Mouse (Mus musculus) heart, adult 2 months (tissue): Measurements from ENCODE around the gene Polr2e. TPM values are rescaled to one million over a fixed set of nuclear protein-coding genes. Genes with fewer than 3 reads are reported as not detected.

Experiments
- DNase-seq, 2 experiments: peaks; one replicate each; pipeline ENCODE4 v3.0.0; 2021
- H3K27ac ChIP-seq: fragments of 200-600 bp; 2 replicates; pipeline ENCODE4 v1.8.1; 2022
- H3K27me3 ChIP-seq: fragments of 200-500 bp; 2 replicates; pipeline ENCODE4 v1.6.1; 2012; ENCODE audit warnings: mild to moderate bottlenecking, low read length, inconsistent platforms, mixed read lengths; ENCODE audit not compliant: control insufficient read depth, insufficient read depth
- H3K36me3 ChIP-seq: fragments of 200-500 bp; 2 replicates; pipeline ENCODE4 v1.6.1; 2012; ENCODE audit warnings: low read length, inconsistent platforms; ENCODE audit not compliant: control insufficient read depth, insufficient read depth
- H3K4me1 ChIP-seq: fragments of 200-500 bp; 2 replicates; pipeline ENCODE4 v1.6.1; 2011; ENCODE audit warnings: low read length; ENCODE audit not compliant: control insufficient read depth, insufficient read depth
- H3K4me3 ChIP-seq: fragments of 200-600 bp; 2 replicates; pipeline ENCODE4 v1.8.1; 2022
- H3K79me2 ChIP-seq: fragments of 200-500 bp; replicated peaks from 2 replicates; pipeline ENCODE4 v1.6.1; 2012; ENCODE audit warnings: mild to moderate bottlenecking, inconsistent platforms, low read length, moderate library complexity, mixed read lengths; ENCODE audit not compliant: control insufficient read depth, insufficient read depth
- H3K9ac ChIP-seq: fragments of 200-500 bp; 2 replicates; pipeline ENCODE4 v1.6.1; 2012; ENCODE audit warnings: low read depth, mild to moderate bottlenecking, control low read depth, inconsistent platforms, low read length, mixed read lengths
- CTCF ChIP-seq: fragments of 200-600 bp; IDR thresholded peaks from 2 replicates; pipeline ENCODE4 v1.8.1; 2022; ENCODE audit warnings: antibody characterized with exemption, mild to moderate bottlenecking, moderate library complexity
- EP300 ChIP-seq: fragments of 200-500 bp; IDR thresholded peaks from 2 replicates; pipeline ENCODE4 v1.6.1; 2011; ENCODE audit warnings: low read depth, low read length, control low read depth; ENCODE audit not compliant: insufficient read depth
- POLR2A ChIP-seq: fragments of 200-500 bp; IDR thresholded peaks from 2 replicates; pipeline ENCODE4 v1.6.1; 2011; ENCODE audit warnings: mild to moderate bottlenecking, low read depth, low read length, control low read depth; ENCODE audit not compliant: insufficient read depth
- WGBS: fragments of 180-500 bp; shearing (Covaris S2); methylation state at CpG from one replicate; pipeline ENCODE4 v1.1.7; 2018; 5-methylcytosine and 5-hydroxymethylcytosine counted together
- intact Hi-C: fragments of 180-260 bp; cut with DNase I; formaldehyde crosslinking; loops from one replicate; pipeline ENCODE4 v1.15.1; 2025
- polyA plus RNA-seq: library from polyadenylated mRNA; depleted of rRNA; stranded (reverse); fragments of >200 nt; gene quantifications from 2 replicates; pipeline ENCODE4 v1.2.3, GENCODE M21; 2012
- total RNA-seq, 2 experiments: library from RNA; stranded (reverse); gene quantifications; 2 replicates each; pipeline ENCODE4 v1.2.3; 2021

The Polr2e gene
- total and polyA plus RNA-seq, 3 experiments = 78.3 to 194 (median 89.8) TPM

DNA sequence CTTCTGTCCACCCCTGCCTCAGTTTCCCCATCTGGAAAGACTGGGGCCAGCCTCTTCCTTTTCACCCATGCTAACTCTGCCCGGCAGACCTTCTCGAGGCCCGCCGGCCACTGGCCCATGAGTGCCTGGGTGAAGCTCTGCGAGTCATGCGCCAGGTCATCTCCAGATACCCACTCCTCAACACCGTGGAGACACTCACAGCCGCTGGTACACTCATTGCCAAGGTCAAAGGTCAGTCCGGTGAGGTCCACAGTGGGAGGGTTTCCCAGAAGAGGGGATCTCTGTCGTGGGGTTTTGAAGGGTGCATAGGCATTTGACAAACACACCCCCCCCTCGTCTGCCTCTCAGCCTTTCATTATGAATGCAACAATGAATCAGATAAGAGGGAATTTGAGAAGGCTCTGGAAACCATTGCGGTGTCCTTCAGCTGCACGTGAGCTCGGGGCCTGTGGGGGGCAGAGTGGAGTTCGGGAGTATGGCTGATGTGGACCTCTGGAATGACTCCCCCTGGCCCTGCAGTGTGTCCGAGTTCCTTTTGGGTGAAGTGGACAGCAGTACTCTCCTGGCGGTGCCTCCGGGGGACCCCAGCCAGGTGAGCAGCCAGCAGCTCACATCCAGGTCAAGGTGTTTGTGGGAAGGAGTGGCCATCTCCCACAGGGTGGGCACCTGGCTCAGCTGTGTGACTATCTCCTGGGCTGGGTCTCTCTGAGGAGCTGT, 18.8 kb downstream of the Polr2e start:
- intact Hi-C loops = no loop called here

DNA sequence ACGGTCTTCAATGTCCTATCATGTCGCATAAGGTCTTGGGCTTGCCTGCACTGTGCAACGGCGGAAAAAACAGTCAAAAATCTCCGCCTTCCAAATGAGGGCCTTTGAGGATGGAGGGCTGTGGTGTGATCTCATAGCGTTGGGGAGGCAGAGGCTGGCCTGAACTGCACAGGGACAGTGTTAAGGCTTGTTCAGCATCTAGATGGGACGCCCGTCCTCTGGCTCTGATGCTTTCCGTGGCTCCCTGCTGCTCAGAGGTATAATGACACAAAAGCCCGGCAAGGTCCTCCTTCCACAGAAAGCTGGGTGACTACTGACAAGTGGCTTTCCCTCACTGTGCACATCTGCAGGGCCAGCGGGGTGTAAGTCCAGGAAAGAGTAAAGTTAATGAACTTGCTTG, 19.4 kb downstream of the Polr2e start:
- TF ChIP-seq EP300 = no peak
- TF ChIP-seq POLR2A = no peak
- TF ChIP-seq CTCF = no peak
- H3K4me3 ChIP-seq = no peak overlapping the region; the same call in 1 of the 2 replicates
- H3K27me3 ChIP-seq = no peaks in the 10 kb centered on the region
- DNase-seq = no peak
- H3K4me1 ChIP-seq = peaks cover 1% of the 10 kb centered on the region; the same call in 1 of the 2 replicates
- H3K36me3 ChIP-seq = no peaks in the 10 kb centered on the region
- no peaks in the 10 kb centered on the region for H3K79me2 ChIP-seq
- WGBS = 67% methylated on average over 11 of the region's 11 CpGs
- intact Hi-C loops = no loop called here
- H3K9ac ChIP-seq = no peak overlapping the region
- peak overlapping the region; percentile 71; the same call in 1 of the 2 replicates for H3K27ac ChIP-seq

More for the DNA sequence above, 18.8 kb downstream of the Polr2e start:
- DNase-seq = no peak
- Histone ChIP-seq H3K27ac (no peak overlapping the region), H3K9ac (no peak overlapping the region), H3K4me1 (peaks cover 1% of the 10 kb centered on the region; the same call in 1 of the 2 replicates), H3K4me3 (no peak overlapping the region), H3K79me2 (no peaks in the 10 kb centered on the region), H3K36me3 (no peaks in the 10 kb centered on the region), H3K27me3 (no peaks in the 10 kb centered on the region)
- no peak for TF ChIP-seq POLR2A
- no peak for TF ChIP-seq EP300
- no peak for TF ChIP-seq CTCF
- 87% methylated on average over 18 of the region's 18 CpGs for WGBS

DNA sequence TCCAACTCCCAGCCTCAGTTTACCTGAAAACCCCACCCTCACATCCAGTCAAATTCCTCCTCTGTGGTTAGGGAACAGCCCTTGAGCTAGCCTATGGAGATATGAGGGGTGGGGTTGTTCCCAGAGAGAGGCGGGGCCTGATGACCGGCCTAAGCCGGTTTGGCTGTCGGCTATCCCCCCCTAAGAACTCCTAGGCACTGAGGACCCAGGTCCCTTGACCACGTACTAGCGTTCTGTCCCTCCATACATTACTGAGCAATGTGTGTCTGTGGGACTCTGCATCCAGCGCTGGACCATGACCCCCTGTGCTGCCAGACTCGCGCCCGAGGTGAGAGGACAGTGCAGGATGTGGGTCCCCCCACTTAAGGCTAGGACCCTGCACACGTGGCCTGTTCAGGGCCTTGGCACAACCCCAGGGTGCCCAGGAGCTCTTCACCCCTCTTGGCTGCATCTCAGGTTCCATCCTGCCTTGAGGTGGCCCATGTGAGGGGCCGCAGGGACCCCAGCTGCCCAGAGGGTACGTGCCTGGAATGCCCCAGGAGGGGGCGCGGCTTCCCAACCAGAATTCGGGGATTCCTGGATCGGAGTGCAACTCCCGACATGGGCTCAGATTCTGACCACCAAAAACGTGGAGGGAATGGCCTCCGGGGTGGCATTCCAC, 20.0 kb downstream of the Polr2e start:
- intact Hi-C loops = loop anchor here (2.0 kb wide), 1 partner anchor 17 kb away; no protein-coding TSS in a partner anchor
- Histone ChIP-seq H3K9ac (peak overlapping the region; percentile 15; the same call in 1 of the 2 replicates), H3K79me2 (no peaks in the 10 kb centered on the region), H3K36me3 (no peaks in the 10 kb centered on the region), H3K27me3 (no peaks in the 10 kb centered on the region), H3K4me1 (peaks cover 1% of the 10 kb centered on the region; the same call in 1 of the 2 replicates), H3K4me3 (no peak overlapping the region; the same call in 1 of the 2 replicates), H3K27ac (peak overlapping the region; percentile 71)
- TF ChIP-seq CTCF = peak; percentile 37
- no peak for TF ChIP-seq POLR2A
- peak; percentile 50 to 59 for DNase-seq
- 47% methylated on average over 20 of the region's 20 CpGs for WGBS

GRCm38 (mm10) chr10:80018739-80019297, 20.8 kb downstream of the Polr2e start:
- intact Hi-C loops = loop anchor here (2.0 kb wide), 1 partner anchor 16 kb away; no protein-coding TSS in a partner anchor
- Histone ChIP-seq H3K27me3 (no peaks in the 10 kb centered on the region), H3K36me3 (no peaks in the 10 kb centered on the region), H3K9ac (peak overlapping the region; percentile 27; the same call in 1 of the 2 replicates), H3K4me1 (no peaks in the 10 kb centered on the region; the same call in 1 of the 2 replicates), H3K27ac (peak overlapping the region; percentile 71), H3K79me2 (no peaks in the 10 kb centered on the region), H3K4me3 (no peak overlapping the region)
- WGBS = 12% methylated on average over 15 of the region's 15 CpGs
- TF ChIP-seq CTCF = peak; percentile 32
- no peak for TF ChIP-seq EP300
- TF ChIP-seq POLR2A = no peak
- DNase-seq = peak; percentile 60 to 72

DNA sequence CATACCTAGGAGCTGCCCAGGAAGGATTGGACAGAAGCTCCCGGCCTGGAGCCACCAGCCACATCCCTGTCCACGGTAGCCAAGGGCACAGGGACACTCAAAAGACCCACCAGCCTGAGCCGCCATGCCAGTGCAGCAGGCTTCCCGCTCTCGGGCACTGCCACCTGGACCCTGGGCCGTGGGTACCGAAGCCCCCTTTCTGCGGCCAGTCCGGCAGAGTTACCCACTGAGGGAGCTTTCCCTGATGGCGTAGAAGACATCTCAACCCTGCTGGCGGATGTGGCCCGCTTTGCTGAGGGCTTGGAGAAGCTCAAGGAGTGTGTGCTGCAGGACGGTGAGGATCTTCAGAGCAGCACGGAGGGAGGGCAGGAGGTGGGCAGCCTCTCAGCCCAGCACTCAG, 21.8 kb downstream of the Polr2e start:
- no peaks in the 10 kb centered on the region for H3K79me2 ChIP-seq
- H3K27me3 ChIP-seq = no peaks in the 10 kb centered on the region
- DNase-seq = peak in 1 of 2 experiments; percentile 42
- no peaks in the 10 kb centered on the region for H3K36me3 ChIP-seq
- TF ChIP-seq EP300 = no peak
- TF ChIP-seq POLR2A = no peak
- no peak for TF ChIP-seq CTCF
- H3K9ac ChIP-seq = peak overlapping the region; percentile 36
- peak overlapping the region; percentile 48 for H3K27ac ChIP-seq
- H3K4me3 ChIP-seq = no peak overlapping the region
- intact Hi-C loops = loop anchor here (2.0 kb wide), 1 partner anchor 15 kb away; no protein-coding TSS in a partner anchor
- no peaks in the 10 kb centered on the region; the same call in 1 of the 2 replicates for H3K4me1 ChIP-seq
- 82% methylated on average over 14 of the region's 14 CpGs for WGBS

GRCm38 (mm10) chr10:80017361-80017760, 22.2 kb downstream of the Polr2e start:
- Histone ChIP-seq H3K4me1 (no peaks in the 10 kb centered on the region; the same call in 1 of the 2 replicates), H3K27ac (peak overlapping the region; percentile 36), H3K4me3 (no peak overlapping the region), H3K36me3 (no peaks in the 10 kb centered on the region), H3K27me3 (no peaks in the 10 kb centered on the region), H3K79me2 (no peaks in the 10 kb centered on the region), H3K9ac (no peak overlapping the region)
- no peak for TF ChIP-seq EP300
- TF ChIP-seq CTCF = no peak
- no peak for TF ChIP-seq POLR2A
- peak; percentile 64 to 84 for DNase-seq
- intact Hi-C loops = no loop called here
- WGBS = 63% methylated on average over 3 of the region's 3 CpGs
